Mouse (Mus musculus) common myeloid progenitor, adult 5-6 weeks (primary cell): ENCODE measurements around the gene Ccdc116. TPM values are rescaled to one million over a fixed set of nuclear protein-coding genes. Genes with fewer than 3 reads are reported as not detected.

Experiments used
- ATAC-seq: replicated peaks from 2 replicates; pipeline ENCODE4 v1.8.0; 2016; ENCODE audit warnings: low read depth, mild to moderate bottlenecking, moderate TSS enrichment, inconsistent platforms; ENCODE audit not compliant: poor library complexity, severe bottlenecking
- total RNA-seq: library from RNA; stranded (forward); fragments of 200-1000, 187-1606 nt; gene quantifications from 2 replicates; pipeline ENCODE4 v1.2.3, GENCODE M21; 2017

Ccdc116 gene
- total RNA-seq, 1 experiment from 2014 or later, result 1.6 TPM

GRCm38 (mm10) chr16:17132089-17132905 is 14.7 kb downstream of the Ccdc116 start, which contains the start of gene Sdf2l1:
Sdf2l1 (minus strand) TSS chr16:17132383.
- peak; percentile 97 for ATAC-seq

DNA sequence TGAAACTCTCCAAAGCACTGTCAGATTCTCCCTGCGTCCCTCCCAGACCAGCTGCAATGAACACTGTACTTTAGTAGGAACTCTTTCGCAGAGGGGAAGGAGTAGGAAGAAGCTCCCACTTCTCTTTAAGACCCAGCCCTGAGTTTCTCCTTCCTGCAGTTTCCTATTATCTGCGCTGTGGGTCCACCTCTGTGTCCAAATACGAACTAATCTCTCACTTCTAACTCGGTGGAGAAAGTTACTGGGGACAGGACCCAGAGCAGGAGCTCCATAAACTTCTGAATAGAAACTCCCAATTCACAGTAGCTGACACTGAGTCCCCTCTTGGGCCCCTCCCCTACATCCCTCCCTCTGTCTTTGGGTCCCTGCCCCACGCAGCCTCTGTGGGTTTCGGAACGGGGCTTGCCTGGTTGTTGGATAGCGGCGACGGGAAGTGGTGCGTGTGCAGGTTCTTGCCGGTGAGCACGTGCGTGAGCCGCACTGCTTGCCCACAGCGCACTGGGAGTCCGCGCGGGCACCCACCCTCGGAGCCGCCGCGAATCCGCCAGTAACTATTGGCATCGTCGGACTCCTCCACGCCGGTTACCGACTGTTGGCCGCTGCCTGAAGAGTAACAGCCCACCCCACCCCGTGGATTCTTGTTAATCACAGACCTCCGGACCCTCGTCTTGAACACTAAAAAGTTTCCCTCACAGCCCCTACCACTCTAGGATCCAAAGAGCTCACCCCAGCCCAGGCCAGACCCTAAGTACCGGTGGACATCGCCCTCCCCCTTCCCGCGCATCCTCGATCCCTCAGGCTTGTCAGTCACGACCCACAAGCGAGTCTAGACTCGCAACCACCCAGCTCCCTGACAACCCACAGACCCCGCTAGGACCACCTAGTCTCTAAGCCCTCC is 15.6 kb downstream of the Ccdc116 start:
- ATAC-seq, result peak; percentile 27

DNA sequence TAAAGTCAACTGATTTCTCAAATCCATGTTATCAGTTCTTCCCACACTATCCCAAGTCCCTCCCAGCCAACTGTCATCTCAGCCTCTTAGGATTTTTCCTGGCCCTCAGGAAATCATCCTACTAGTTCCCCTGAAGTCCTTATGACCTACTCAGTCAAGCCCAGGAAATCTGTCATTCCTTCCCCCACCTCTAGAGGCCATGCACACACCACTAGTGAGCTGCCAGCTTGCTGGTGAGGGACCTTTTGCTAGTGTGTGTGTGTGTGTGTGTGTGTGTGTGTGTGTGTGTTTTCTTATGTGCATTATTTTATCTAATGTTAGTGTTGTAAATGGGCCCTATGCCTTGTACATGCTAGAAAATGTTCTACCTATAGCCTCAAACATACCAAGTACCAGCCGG is 19.7 kb downstream of the Ccdc116 start:
- ATAC-seq, result peak; percentile 30; the same call in 1 of the 2 replicates

GRCm38 (mm10) chr16:17124871-17125520 is 22.0 kb downstream of the Ccdc116 start, which contains the start of gene 2610318N02Rik:
2610318N02Rik (minus strand) TSS chr16:17125167.
- ATAC-seq, result peak; percentile 97

DNA sequence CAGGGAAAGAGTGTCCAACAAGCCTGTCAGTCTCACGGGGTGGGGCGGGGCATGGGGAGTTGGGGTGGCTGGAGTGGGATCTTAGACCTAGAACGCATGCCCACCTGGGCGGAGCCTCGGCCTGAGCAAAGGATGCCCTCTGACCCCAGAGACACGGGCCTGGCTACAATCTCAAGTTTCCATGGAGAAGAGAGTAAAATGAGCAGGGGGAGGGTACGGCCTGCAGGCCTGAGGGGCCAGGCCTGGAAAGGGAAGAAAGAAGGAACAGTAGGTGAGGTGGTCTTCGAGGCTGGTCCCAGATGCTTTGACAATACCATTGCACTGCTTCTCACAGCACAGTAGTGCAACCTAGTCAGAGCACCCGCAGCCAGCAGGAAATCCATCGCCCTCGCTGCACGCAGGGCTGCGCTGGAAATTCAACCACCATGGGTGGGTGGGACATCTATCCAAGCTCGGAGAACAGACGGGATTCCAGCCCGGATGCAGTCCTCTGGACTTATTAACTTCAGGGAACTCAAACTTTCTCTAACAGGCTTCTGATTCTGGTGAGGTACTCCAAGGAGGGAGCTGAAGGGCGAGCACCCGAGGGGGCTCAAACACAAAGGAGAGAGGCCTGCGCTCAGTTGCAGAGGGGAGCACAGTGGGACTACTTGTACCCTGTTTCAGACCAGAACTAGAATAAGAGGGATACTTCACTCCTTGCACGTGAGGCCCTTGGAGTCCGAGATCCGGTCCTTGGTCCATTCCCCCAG is 22.7 kb downstream of the Ccdc116 start:
- no peak; the same call in 1 of the 2 replicates for ATAC-seq

DNA sequence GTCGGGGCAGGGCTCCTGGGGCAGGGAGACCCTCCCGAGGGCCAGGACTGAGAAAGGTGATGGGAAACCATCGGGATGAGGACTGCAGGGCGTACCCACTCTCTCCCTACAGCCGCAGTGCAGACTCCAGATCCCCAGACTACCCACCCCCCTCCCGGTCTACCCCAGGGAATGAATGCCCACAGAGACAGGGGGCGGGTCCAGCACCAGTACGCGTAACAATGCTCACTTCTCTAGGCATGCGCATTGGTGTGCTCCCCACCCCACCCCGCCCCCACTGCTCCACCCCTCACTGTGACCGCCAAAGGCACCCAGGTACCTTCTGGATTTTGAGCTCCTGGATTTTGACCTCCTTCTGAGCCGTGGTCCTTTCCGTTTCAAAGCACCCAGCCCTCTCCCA is 25.5 kb downstream of the Ccdc116 start:
- ATAC-seq, result no peak

- ATAC-seq, result no peak
Measured at GRCm38 (mm10) chr16:17117309-17117799, 29.7 kb downstream of the Ccdc116 start.

DNA sequence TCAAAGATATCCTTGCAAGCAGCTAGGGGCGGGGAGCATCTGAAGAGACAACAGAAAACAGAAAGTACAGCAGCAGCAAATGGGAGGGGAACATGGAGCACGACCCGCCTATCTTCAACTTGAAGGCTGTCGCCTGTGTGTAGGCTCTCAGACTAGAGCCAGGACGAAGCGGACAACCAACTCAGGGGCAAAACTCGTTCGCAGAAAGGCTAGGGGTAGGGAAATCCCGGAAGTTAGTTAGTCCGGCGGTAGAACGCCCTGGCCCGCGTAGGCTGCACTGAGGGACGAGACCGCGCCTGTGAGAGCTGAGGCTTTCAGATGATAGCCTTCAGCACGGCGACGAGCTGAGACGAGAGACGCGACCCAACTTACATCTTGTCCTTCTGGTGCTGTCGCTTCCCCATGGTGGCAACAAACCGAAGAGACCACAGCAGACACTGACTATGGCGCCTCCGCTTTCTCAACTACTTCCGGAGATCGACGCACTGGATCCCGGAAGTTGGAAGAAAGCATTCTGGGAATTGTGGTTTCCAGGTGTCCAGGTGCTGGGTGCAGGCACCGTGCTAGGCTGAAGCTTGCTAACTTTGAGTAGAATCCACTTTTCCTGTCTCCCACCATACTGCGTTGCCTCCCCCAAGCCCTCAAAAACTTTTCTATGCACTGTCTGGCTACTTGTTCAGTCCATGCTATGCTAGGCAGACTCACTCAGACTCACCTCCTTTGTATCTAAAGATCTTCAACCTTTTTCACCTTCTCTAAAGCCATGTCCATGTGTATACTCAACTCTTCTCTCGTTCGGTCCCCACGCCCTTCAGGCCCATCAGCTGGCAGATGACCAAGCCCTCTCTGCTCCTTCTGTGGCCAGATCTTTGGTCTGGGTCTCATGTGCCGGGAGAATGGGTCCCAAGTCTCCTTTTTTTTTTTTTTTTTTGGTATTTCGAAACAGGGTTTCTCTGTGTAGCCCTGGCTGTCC is 36.0 kb downstream of the Ccdc116 start, which contains the start of gene Ppil2:
Gene Ppil2, minus strand, starts transcription at position 487 of the 973 bp plus-strand sequence.
- ATAC-seq, result peak; percentile 86

GRCm38 (mm10) chr16:17104600-17104999 is 42.4 kb downstream of the Ccdc116 start:
- ATAC-seq, result no peak

- no peak for ATAC-seq
Measured at GRCm38 (mm10) chr16:17102630-17103220, 44.3 kb downstream of the Ccdc116 start.

DNA sequence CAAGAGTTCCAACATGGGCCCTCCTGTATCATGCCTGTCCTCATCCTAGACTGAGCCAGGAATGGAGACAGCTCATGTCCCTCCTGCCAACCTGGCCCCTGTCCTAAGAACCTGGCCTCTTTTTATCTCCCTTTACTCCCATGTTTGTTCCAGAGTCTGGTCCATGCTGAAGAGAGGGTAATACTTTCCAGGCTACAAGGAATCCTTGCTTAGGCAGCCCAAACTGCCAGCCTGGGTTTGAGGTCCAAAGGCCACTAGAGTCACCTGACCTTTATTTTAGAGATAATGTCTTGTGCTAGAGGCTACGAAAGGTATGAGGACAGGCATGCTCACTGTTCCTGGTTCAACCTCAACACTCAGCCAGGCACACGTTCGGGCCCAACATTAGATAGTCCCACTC is 50.1 kb downstream of the Ccdc116 start:
- ATAC-seq, result no peak

Other genes with a start within 250 kb of the Ccdc116 start
- gene Mapk1, start 163.8 kb downstream of the Ccdc116 start, total RNA-seq, result 139 and 173 TPM in 2 replicates
- gene Ypel1, start 77.5 kb downstream of the Ccdc116 start, total RNA-seq, result 8.5 and 9.2 TPM in 2 replicates
- 76.0 and 90.0 TPM in 2 replicates for gene Ppil2, start 36.0 kb downstream of the Ccdc116 start, total RNA-seq
- 18.6 and 19.7 TPM in 2 replicates for gene 2610318N02Rik, start 22.1 kb downstream of the Ccdc116 start, total RNA-seq
- 47.0 and 52.7 TPM in 2 replicates for gene Sdf2l1, start 14.8 kb downstream of the Ccdc116 start, total RNA-seq
- gene Ydjc, start 2.6 kb downstream of the Ccdc116 start, total RNA-seq, result 14.3 and 25.8 TPM in 2 replicates
- gene Ube2l3, start 55.4 kb upstream of the Ccdc116 start, total RNA-seq, result 135 and 163 TPM in 2 replicates
- gene Rimbp3, start 61.4 kb upstream of the Ccdc116 start, total RNA-seq, result 0.18 and 0.29 TPM in 2 replicates
- 1.5 and 1.6 TPM in 2 replicates for gene Hic2, start 86.3 kb upstream of the Ccdc116 start, total RNA-seq
- gene Tmem191c, start 128.8 kb upstream of the Ccdc116 start, total RNA-seq, result 4.1 and 10.6 TPM in 2 replicates
- gene Serpind1, start 184.1 kb upstream of the Ccdc116 start, total RNA-seq, result 0.09 TPM in 1 of 2 replicates, not detected in the other